Mouse (Mus musculus) G1E (cell line): Measurements from ENCODE around the gene Gm10134. TPM values are rescaled to one million over a fixed set of nuclear protein-coding genes. Genes with fewer than 3 reads are reported as not detected.
A peak's percentile ranks its signal among the peaks of the same experiment; 100 is the strongest.
"Not testable (repeated sequence)": the region's sequence is repeated elsewhere in the genome, so short reads cannot be mapped to it uniquely, and the experiment has no call there.

Experiments used
- ATAC-seq: 2 replicates; pipeline ENCODE4 v1.8.0; 2016; ENCODE audit warnings: mild to moderate bottlenecking; ENCODE audit not compliant: insufficient number of reproducible peaks, poor library complexity, low FRiP score, severe bottlenecking; ENCODE audit errors: extremely low read depth
- DNase-seq: peaks from one replicate; pipeline ENCODE4 v3.0.0; 2012; ENCODE audit warnings: low spot score
- H3K27me3 ChIP-seq: 2 replicates; pipeline ENCODE4 v1.6.1; 2012; ENCODE audit warnings: mild to moderate bottlenecking, low read length, inconsistent platforms; ENCODE audit not compliant: insufficient read depth
- H3K36me3 ChIP-seq: replicated peaks from 2 replicates; pipeline ENCODE3; 2012; ENCODE audit warnings: mild to moderate bottlenecking, inconsistent platforms
- H3K4me1 ChIP-seq: 2 replicates; pipeline ENCODE4 v1.6.1; 2012; ENCODE audit warnings: low read depth, low read length, inconsistent platforms, mixed read lengths; ENCODE audit not compliant: insufficient read depth
- H3K4me3 ChIP-seq: 2 replicates; pipeline ENCODE4 v1.5.1; 2012; ENCODE audit warnings: low read depth, mild to moderate bottlenecking, inconsistent platforms, low read length, moderate library complexity, mixed read lengths
- H3K9me3 ChIP-seq: replicated peaks from 2 replicates; pipeline ENCODE4 v1.6.1; 2012; ENCODE audit warnings: inconsistent platforms
- CTCF ChIP-seq: IDR thresholded peaks from 2 replicates; pipeline ENCODE4 v1.5.1; 2012; ENCODE audit warnings: low read depth, low read length, inconsistent platforms, mixed read lengths
- GATA1 ChIP-seq: IDR thresholded peaks from 2 replicates; pipeline ENCODE4 v1.6.1; 2012; ENCODE audit warnings: borderline replicate concordance, low read length, inconsistent platforms, mixed read lengths
- GATA2 ChIP-seq: IDR thresholded peaks from 2 replicates; pipeline ENCODE4 v1.6.1; 2012; ENCODE audit warnings: low read depth, low read length, inconsistent platforms, borderline replicate concordance
- POLR2AphosphoS5 ChIP-seq: IDR thresholded peaks from 2 replicates; pipeline ENCODE4 v1.6.1; 2012; ENCODE audit warnings: low read depth, low read length, inconsistent platforms; ENCODE audit not compliant: insufficient replicate concordance
- TAL1 ChIP-seq: conservative IDR thresholded peaks from 2 replicates; pipeline ENCODE4 v1.6.1; 2012; ENCODE audit warnings: low read depth, low read length, inconsistent platforms, mixed read lengths
- polyA plus RNA-seq: library from polyadenylated mRNA; stranded (reverse); fragments of >175 nt; gene quantifications from 2 replicates; pipeline ENCODE4 v1.2.3, GENCODE M21; 2012
- total RNA-seq, 2 experiments: library from RNA; stranded (forward) in 1 of 2; stranded (reverse) in 1 of 2; fragments of 200-1000 nt in 1 of 2; fragments of >200 nt in 1 of 2; fragmentation: Nextera tagmentation in 1 of 2; gene quantifications; 2 replicates each; pipeline ENCODE4 v1.2.3; 2014 to 2017

Gene Gm10134
- total and polyA plus RNA-seq, 3 experiments = not detected

GRCm38 (mm10) chr2:28468486-28469225 lies 37.2 kb upstream of the Gm10134 start:
- no peak for DNase-seq

GRCm38 (mm10) chr2:28469461-28469860 lies 36.4 kb upstream of the Gm10134 start:
- TF ChIP-seq GATA1 = no peak
- no peak for TF ChIP-seq TAL1
- TF ChIP-seq POLR2AphosphoS5 = no peak
- no peak for TF ChIP-seq CTCF
- TF ChIP-seq GATA2 = no peak
- ATAC-seq = no peak

More at GRCm38 (mm10) chr2:28468486-28469225, 37.2 kb upstream of the Gm10134 start:
- peak overlapping the region; percentile 94 for H3K4me3 ChIP-seq
- peaks cover 24% of the 10 kb centered on the region for H3K27me3 ChIP-seq
- peaks cover 26% of the 10 kb centered on the region for H3K4me1 ChIP-seq
- TF ChIP-seq TAL1 (no peak), GATA1 (no peak), GATA2 (no peak), CTCF (no peak), POLR2AphosphoS5 (no peak)
- no peak for ATAC-seq
- peaks cover 40% of the 10 kb centered on the region for H3K36me3 ChIP-seq
- H3K9me3 ChIP-seq = peaks cover 16% of the 10 kb centered on the region

GRCm38 (mm10) chr2:28470591-28470990 lies 35.3 kb upstream of the Gm10134 start:
- Histone ChIP-seq H3K4me1 (peaks cover 26% of the 10 kb centered on the region), H3K36me3 (peaks cover 40% of the 10 kb centered on the region), H3K9me3 (peaks cover 16% of the 10 kb centered on the region), H3K4me3 (no peak overlapping the region), H3K27me3 (peaks cover 10% of the 10 kb centered on the region)
- no peak for TF ChIP-seq GATA2
- no peak for TF ChIP-seq GATA1
- TF ChIP-seq POLR2AphosphoS5 = no peak
- TF ChIP-seq CTCF = no peak
- TF ChIP-seq TAL1 = no peak
- DNase-seq (no peak), ATAC-seq (no peak)

More at GRCm38 (mm10) chr2:28469461-28469860, 36.4 kb upstream of the Gm10134 start:
- H3K27me3 ChIP-seq = peaks cover 21% of the 10 kb centered on the region
- H3K9me3 ChIP-seq = peaks cover 16% of the 10 kb centered on the region
- peak overlapping the region; percentile 94; the same call in 1 of the 2 replicates for H3K4me3 ChIP-seq
- H3K36me3 ChIP-seq = peaks cover 40% of the 10 kb centered on the region
- no peak for DNase-seq
- peaks cover 26% of the 10 kb centered on the region for H3K4me1 ChIP-seq

GRCm38 (mm10) chr2:28472011-28472410 lies 33.9 kb upstream of the Gm10134 start:
- not testable (repeated sequence) for H3K4me3 ChIP-seq, DNase-seq, ATAC-seq, H3K27me3 ChIP-seq
- Histone ChIP-seq H3K4me1 (peaks cover 21% of the 10 kb centered on the region), H3K36me3 (peaks cover 40% of the 10 kb centered on the region), H3K9me3 (peaks cover 16% of the 10 kb centered on the region)

GRCm38 (mm10) chr2:28477993-28478392 lies 27.9 kb upstream of the Gm10134 start:
- not testable (repeated sequence) for DNase-seq, H3K4me3 ChIP-seq, ATAC-seq, H3K36me3 ChIP-seq, H3K4me1 ChIP-seq, H3K9me3 ChIP-seq
- peaks cover 21% of the 10 kb centered on the region for H3K27me3 ChIP-seq

GRCm38 (mm10) chr2:28479208-28480204 lies 26.4 kb upstream of the Gm10134 start:
- no peak for TF ChIP-seq POLR2AphosphoS5
- no peak for TF ChIP-seq GATA1
- no peak for TF ChIP-seq CTCF
- TF ChIP-seq GATA2 = no peak
- no peak for TF ChIP-seq TAL1
- Histone ChIP-seq H3K36me3 (no peaks in the 10 kb centered on the region), H3K4me1 (no peaks in the 10 kb centered on the region), H3K9me3 (no peaks in the 10 kb centered on the region), H3K27me3 (peaks cover 23% of the 10 kb centered on the region), H3K4me3 (no peak overlapping the region)
- ATAC-seq = no peak
- DNase-seq = no peak
